Mouse (Mus musculus): ENCODE measurements around the gene Relb.

Relb gene

DNA sequence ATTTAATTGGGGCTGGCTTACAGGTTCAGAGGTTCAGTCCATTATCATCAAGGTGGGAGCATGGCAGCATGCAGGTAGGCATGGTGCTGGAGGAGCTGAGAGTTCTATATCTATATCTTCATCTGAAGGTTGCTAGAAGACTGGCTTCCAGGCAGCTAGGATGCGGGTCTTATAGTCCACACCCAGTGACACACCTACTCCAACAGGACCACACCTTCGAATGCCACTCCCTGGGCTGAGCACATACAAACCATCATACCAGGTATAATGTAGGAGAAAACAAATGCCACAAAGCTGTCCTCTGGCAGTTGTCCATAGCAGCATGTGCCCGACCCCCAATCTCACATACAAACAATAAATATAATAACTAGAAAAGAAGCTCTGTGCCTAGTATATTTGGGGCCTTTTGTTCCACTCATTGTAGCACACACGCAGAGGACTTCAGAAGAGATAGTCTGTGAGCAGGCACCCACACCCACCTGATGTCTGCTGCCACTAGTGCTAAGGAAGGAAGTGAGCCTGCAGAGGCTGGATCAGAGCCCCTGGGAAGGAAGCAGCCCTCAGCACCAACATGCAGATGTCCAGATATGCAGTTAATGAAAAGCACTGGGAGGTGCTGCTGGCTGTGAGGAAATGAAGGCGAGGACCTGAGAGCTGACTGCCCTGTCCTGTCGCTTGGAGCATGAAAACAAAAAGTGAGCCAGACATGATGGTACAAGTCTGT is 22.0 kb upstream of the Relb start:
- POLR2A ChIA-PET: interaction anchor here in 2 of 4 experiments (1.2 to 3.3 kb wide), 5 partner anchors 8 to 23 kb away, joined by 3 to 8 read pairs (median 6); no protein-coding TSS in a partner anchor

GRCm38 (mm10) chr7:19641223-19641622 is 12.0 kb upstream of the Relb start:
- CTCF ChIA-PET: interaction anchor here in 3 of 4 experiments (1.0 to 1.5 kb wide), 3 partner anchors 16 to 52 kb away, joined by 3 to 4 read pairs (median 3); no protein-coding TSS in a partner anchor

More for the DNA sequence above, 22.0 kb upstream of the Relb start:
- CTCF ChIA-PET: interaction anchor here in 3 of 4 experiments (0.5 to 2.0 kb wide), 4 partner anchors 17 to 252 kb away, joined by 3 to 7 read pairs (median 4); no protein-coding TSS in a partner anchor

DNA sequence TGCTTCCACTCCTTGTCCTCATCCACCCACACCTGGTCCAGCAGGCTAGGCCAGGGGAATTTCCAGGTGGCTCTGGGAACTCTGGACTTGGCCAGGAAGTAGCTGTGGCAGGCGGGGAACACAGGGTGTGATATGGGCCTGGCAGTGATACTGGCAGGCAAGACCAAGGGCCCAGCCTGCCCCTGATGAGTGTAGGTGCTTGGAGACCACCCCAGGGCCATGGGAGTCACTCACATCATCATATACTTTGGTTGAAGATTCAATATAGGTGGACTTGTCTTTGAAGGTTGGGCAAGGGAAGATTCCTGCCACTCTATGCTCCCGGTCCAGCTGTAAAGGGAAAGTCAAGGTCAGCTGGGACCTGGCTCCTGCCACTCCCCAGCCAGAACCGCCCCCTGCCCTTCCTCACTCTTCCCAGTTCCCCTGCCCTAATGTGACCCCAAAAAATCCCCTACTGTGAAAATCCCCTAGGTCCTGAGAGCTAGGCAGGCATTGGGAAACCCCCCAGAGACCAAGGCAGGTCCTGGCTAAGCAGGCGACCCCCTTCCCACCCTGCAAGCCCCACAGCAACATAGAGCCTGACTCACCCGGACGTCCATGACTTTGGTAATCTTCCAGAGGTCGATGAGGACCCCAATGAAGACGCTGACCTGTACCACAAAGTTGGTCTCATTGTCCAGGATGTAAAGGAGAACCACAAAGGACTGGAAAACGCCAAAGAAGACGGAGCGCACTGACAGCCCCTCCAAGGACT is 6.0 kb upstream of the Relb start:
- POLR2A ChIA-PET: interaction anchor here in 3 of 4 experiments (1.1 to 1.9 kb wide), 8 partner anchors 10 to 30 kb away, joined by 3 to 6 read pairs (median 4); partner anchors contain the start of gene Clptm1 (in 1 of the 3)
- CTCF ChIA-PET: interaction anchor here in 1 of 4 experiments (0.9 kb wide), 1 partner anchor 45 kb away, joined by 3 read pairs; no protein-coding TSS in a partner anchor

More at GRCm38 (mm10) chr7:19641223-19641622, 12.0 kb upstream of the Relb start:
- POLR2A ChIA-PET: interaction anchor here in 3 of 4 experiments (0.6 to 5.1 kb wide), 13 partner anchors 10 to 110 kb away, joined by 3 to 29 read pairs (median 5); partner anchors contain the start of genes Clptm1 (in 2 of the 3), Apoe (in 1 of the 3) and Relb (in 1 of the 3)

DNA sequence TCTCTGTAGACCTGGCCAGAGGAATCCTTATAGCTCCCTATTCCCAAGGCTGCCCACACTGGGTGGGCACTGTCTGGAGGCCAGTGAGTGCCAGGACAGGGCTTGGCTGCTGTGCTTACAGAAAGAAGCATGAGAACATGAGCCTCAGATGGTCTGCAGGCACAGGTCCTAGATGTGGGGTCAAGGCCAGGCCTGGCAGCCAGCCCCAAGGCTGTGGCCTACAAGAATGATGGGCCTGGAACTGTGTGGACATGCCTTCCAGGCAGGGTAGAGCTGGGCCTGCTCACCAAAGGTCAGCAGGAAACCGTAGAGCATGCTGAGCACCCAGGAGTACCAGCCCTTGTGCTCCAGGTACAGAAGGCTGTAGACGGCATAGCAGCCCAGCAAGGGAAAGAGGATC is 5.4 kb upstream of the Relb start:
- ChIA-PET POLR2A (interaction anchor here in 2 of 4 experiments (0.6 to 1.9 kb wide), 9 partner anchors 8 to 45 kb away, joined by 3 to 6 read pairs (median 4); partner anchors contain the start of gene Clptm1 (in 1 of the 2)), CTCF (no interaction called here)

GRCm38 (mm10) chr7:19633855-19634254 is 4.6 kb upstream of the Relb start:
- CTCF ChIA-PET: interaction anchor here in 1 of 4 experiments (0.9 kb wide), 1 partner anchor 35 kb away, joined by 3 read pairs; no protein-coding TSS in a partner anchor
- POLR2A ChIA-PET: interaction anchor here in 2 of 4 experiments (0.5 to 1.9 kb wide), 7 partner anchors 9 to 45 kb away, joined by 3 to 6 read pairs (median 4); no protein-coding TSS in a partner anchor

DNA sequence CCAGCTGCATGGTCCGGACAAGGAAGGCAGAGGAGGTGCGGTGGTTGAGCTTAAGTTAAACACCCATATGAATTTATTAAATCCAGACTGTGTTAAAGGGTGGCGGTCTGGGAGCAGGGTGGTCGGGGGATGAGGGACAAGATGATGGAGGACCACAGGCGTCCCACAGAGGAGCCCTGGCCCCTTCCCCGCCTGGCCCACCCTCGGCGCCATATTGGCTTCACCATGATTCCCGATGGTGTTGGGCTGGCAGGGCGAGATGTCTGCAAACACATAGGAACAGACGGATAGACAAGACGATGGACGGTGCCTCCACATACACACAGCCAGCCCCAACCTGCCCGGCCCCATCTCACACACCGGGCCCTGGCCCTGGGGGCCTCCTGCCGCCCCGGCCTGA is 4.0 kb upstream of the Relb start:
- POLR2A ChIA-PET: interaction anchor here in 2 of 4 experiments (0.6 to 1.9 kb wide), 3 partner anchors 9 to 164 kb away, joined by 3 to 5 read pairs (median 3); no protein-coding TSS in a partner anchor
- CTCF ChIA-PET: interaction anchor here in 1 of 4 experiments (0.7 kb wide), 1 partner anchor 36 kb away, joined by 3 read pairs; no protein-coding TSS in a partner anchor

DNA sequence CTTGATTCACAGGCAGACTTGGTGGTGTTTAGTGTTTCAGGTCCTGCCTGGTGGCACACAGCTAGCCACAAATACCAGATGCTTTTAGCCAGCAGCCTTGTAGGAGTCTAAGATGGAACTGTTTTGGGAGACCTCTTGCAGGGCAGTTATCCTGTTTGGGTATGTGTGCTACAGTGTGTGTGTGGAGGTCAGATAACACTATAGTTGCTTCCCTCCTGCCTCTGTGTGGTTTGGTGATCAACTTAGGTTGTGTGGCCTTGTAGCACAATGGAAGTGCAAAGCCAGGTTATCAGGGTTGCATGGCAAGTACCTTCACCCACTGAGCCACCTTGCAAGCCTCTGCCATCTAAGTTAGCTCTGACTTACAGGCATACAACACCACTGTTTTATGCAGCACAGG is 3.5 kb upstream of the Relb start:
- CTCF ChIA-PET: interaction anchor here in 1 of 4 experiments (0.7 kb wide), 1 partner anchor 36 kb away, joined by 3 read pairs; no protein-coding TSS in a partner anchor

DNA sequence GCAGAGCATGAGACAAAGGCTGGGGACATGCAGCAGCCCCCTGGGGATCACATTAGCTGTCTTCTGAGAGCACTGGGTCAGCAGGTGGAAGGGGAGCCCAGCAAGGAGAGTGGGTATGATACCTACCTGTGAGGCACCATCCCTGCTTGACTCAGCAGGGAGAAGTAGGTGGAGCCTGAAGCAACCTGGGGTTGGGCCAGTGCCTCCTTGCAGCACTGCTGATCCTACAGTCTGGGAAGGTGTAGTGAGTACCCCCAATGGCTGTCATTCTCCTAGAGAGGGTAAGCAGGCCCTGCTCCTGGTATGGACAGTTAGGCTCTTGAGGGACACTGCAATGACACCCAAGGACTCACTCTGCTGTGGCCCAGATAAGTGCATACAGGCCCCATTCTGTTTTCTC is 3.0 kb upstream of the Relb start:
- ChIA-PET POLR2A (interaction anchor here in 2 of 4 experiments (0.6 to 1.3 kb wide), 3 partner anchors 9 to 31 kb away, joined by 3 to 5 read pairs (median 3); no protein-coding TSS in a partner anchor), CTCF (no interaction called here)

More for the DNA sequence above, 3.5 kb upstream of the Relb start:
- POLR2A ChIA-PET: interaction anchor here in 1 of 4 experiments (0.6 kb wide), 2 partner anchors 16 to 164 kb away, joined by 3 read pairs; no protein-coding TSS in a partner anchor

DNA sequence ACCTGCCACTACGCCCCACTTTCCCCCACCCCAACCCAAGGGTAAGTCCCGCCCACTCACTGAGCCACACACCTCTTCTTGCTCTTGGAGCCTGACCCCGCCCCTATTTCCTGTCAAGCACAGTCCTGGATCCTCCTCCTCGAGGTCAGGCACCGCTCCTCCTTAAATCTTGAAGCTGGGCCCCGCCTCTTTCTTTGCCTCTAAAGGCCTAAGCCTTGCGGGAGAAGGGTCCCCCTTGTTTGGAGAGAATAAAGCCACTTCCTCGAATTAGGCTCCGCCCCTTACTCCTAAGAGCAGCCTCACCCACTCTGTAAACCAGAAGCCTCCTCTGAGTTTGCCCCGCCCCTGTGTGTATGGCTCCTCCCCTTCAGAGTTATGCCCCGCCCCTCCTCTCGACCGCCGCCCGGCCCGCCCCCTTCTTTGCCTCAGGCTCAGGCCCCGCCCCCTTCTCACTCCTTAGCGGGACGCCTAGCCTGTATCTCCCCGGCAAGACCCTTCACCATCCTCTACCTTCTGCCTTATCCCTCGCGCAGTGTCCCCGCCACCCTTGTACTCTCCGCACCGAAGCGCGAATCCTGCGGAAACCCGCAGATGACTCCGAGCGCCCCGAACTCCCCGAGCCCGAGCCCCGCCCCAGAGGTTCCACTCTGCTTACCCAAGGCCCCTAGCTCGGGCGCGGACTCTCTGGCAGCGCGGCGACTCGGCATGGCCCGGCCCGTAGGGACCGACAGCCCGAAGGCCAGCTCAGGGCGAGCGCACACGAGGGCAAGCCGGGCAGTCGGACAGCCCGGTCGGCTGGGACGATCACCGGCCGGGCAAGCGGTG is 490 bp downstream of the Relb start:
- POLR2A ChIA-PET: interaction anchor here in 3 of 4 experiments (0.5 to 6.3 kb wide), 88 partner anchors 9 to 705 kb away, joined by 3 to 42 read pairs (median 4); partner anchors contain the start of genes Apoe (in 2 of the 3), Clptm1 (in 2 of the 3), Tomm40 (in 2 of the 3) and Apoc1 (in 1 of the 3)
- CTCF ChIA-PET: interaction anchor here in 3 of 4 experiments (0.5 to 2.2 kb wide), 27 partner anchors 8 to 606 kb away, joined by 3 to 19 read pairs (median 3); partner anchors contain the start of genes Cblc (in 1 of the 3) and Clptm1 (in 1 of the 3)

GRCm38 (mm10) chr7:19628192-19628535 is 1.1 kb downstream of the Relb start:
- ChIA-PET POLR2A (interaction anchor here in 3 of 4 experiments (0.6 to 6.3 kb wide), 66 partner anchors 9 to 534 kb away, joined by 3 to 42 read pairs (median 4); partner anchors contain the start of genes Apoc1 (in 2 of the 3), Apoe (in 2 of the 3), Bcam (in 1 of the 3) and Bloc1s3 (in 1 of the 3)), CTCF (interaction anchor here in 3 of 4 experiments (0.6 to 2.2 kb wide), 17 partner anchors 9 to 605 kb away, joined by 3 to 19 read pairs (median 4); partner anchors contain the start of gene Cblc (in 1 of the 3))

DNA sequence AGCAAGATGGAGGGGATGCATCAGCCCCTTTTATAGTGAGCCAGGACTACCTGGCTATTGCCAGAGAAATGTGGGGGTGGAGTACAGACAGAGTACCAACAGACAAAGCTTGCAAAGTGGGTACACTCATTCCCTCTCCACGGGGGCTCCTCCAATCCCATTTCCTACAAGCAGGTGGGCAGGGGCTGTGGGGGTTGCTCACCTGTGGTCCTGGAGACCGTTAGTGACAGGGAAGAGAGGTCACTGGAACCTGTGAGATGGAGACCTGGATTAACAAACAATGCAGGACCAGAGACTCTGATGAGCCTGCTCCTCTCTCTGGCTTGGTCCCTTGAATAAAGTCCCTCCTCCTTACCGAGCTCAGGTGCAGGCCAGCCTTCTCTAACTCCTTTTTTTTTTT is 1.5 kb downstream of the Relb start:
- ChIA-PET POLR2A (interaction anchor here (0.6 to 6.3 kb wide), 30 partner anchors 8 to 470 kb away, joined by 3 to 42 read pairs (median 5); partner anchors contain the start of genes Apoc1 (in 2 of the 4), Apoe (in 2 of the 4), Bloc1s3 (in 1 of the 4) and Tomm40 (in 1 of the 4)), CTCF (interaction anchor here in 3 of 4 experiments (0.6 to 2.2 kb wide), 6 partner anchors 9 to 113 kb away, joined by 3 to 19 read pairs (median 4); no protein-coding TSS in a partner anchor)

GRCm38 (mm10) chr7:19623433-19623832 is 5.8 kb downstream of the Relb start:
- POLR2A ChIA-PET: interaction anchor here (0.5 to 3.3 kb wide), 16 partner anchors 8 to 118 kb away, joined by 3 to 16 read pairs (median 4); partner anchors contain the start of genes Clptm1 (in 2 of the 4), Apoe (in 1 of the 4) and Clasrp (in 1 of the 4)

DNA sequence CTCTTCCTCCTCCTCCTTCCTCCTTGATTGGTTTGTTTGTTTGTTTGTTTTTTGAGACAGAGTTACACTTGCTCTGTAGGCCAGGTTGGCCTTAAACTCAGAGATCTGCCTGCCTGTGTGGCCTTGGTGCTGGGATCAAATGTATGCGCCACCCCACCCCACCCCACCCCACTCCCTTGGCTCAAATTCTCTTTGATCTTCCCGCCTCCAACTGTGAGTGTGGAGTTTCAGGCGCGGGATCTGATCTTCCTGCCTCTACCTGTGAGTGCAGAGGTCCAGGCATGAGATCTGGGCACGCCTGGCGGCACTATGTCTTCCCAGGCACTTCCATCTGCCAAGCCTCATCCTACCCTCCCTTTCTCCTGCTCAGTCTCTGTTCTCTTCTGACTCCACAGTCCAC is 7.0 kb downstream of the Relb start:
- POLR2A ChIA-PET: interaction anchor here in 2 of 4 experiments (0.6 to 3.3 kb wide), 15 partner anchors 9 to 554 kb away, joined by 3 to 16 read pairs (median 3); partner anchors contain the start of genes Apoc1 (in 1 of the 2), Apoe (in 1 of the 2) and Tomm40 (in 1 of the 2)
- CTCF ChIA-PET: interaction anchor here in 3 of 4 experiments (0.7 to 2.8 kb wide), 5 partner anchors 31 to 43 kb away, joined by 3 to 9 read pairs (median 3); no protein-coding TSS in a partner anchor

More at GRCm38 (mm10) chr7:19623433-19623832, 5.8 kb downstream of the Relb start:
- CTCF ChIA-PET: interaction anchor here in 3 of 4 experiments (0.9 to 1.9 kb wide), 4 partner anchors 13 to 46 kb away, joined by 3 to 5 read pairs (median 3); partner anchors contain the start of gene Clasrp (in 1 of the 3)

DNA sequence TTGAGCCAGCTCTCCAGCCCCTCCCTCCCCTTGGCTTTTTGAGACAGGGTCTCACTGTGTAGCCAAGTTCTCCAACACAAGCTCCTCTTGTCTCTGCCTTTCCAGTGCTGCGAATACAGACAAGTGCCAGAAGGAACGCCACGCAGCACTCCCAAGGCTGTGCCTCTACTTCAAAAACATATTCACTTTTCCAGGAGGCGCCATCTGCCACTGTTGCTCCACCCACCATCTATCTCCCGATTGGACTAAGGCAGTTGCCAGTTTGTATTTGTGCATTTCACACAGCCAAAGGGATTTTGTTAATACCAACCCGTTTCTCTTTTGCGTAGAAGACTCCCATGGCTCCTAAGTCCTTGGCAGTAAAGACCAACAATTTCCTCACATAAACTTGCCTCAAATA is 8.4 kb downstream of the Relb start:
- POLR2A ChIA-PET: interaction anchor here in 3 of 4 experiments (0.8 to 3.2 kb wide), 14 partner anchors 7 to 79 kb away, joined by 3 to 27 read pairs (median 4); partner anchors contain the start of genes Apoe (in 2 of the 3), Clasrp (in 1 of the 3) and Relb (in 1 of the 3)
- CTCF ChIA-PET: interaction anchor here in 3 of 4 experiments (0.7 to 3.8 kb wide), 10 partner anchors 10 to 216 kb away, joined by 3 to 22 read pairs (median 7); partner anchors contain the start of genes Ckm (in 1 of the 3) and Clptm1 (in 1 of the 3)

DNA sequence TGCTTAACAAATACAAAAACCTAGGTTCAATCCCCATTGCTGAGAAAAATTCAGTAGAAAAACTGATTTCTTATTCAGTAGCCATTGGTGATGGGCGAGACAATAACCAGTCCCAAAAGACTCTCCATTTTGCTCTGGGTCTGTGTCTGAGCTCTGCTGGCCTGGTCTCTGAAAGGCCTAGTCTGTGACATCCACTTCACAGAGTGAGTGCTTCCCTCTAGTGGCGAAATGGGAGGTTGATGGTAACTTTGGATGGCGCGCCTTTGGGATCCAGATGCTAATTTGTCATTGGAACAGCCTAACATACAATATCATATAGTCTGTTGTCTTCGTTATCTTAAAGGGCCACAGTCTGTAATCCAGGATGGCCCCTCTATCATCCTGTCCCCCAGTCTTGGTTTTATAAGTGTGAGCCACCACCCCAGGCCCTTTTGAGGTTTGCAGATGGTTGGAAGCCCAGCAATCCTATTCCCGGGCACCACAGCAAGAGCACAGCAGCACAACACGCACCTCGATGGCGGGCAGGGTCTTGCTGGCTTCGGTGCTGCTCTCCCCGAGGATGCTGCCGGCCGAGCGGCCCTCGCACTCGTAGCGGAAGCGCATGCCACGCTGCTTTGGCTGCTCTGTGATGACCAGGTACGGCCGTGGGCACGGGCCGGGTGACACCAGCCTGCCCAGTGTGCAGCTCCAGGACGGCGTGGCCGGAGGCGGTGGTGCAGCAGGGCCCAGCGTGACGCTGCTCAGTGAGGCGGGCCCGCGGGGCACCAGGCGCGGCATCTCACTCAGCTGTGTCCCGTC is 10.0 kb downstream of the Relb start:
- ChIA-PET CTCF (interaction anchor here (0.5 to 3.8 kb wide), 36 partner anchors 9 to 220 kb away, joined by 3 to 26 read pairs (median 4); partner anchors contain the start of genes Bloc1s3 (in 1 of the 4), Ckm (in 1 of the 4), Clasrp (in 1 of the 4) and Ppp1r37 (in 1 of the 4)), POLR2A (interaction anchor here (0.5 to 3.2 kb wide), 27 partner anchors 9 to 551 kb away, joined by 3 to 27 read pairs (median 4); partner anchors contain the start of genes Clasrp (in 2 of the 4), Relb (in 2 of the 4), Apoe (in 1 of the 4) and Clptm1 (in 1 of the 4))
